Mouse (Mus musculus) lung, postnatal 0 days (tissue): ENCODE results near the gene Pex19. TPM values are rescaled to one million over a fixed set of nuclear protein-coding genes. Genes with fewer than 3 reads are reported as not detected.

ENCODE experiments used
- ATAC-seq: fragments of 200-750 bp; cut with Nextera tagmentation; 2 replicates; pipeline ENCODE4 v1.8.0; 2017; ENCODE audit warnings: moderate library complexity
- DNase-seq: peaks from one replicate; pipeline ENCODE4 v3.0.0-alpha.2; 2016; ENCODE audit warnings: low spot score
- H3K27ac ChIP-seq: fragments of 300-500 bp; sonication (generic); 2 replicates; pipeline ENCODE4 v1.5.1; 2014; ENCODE audit warnings: antibody characterized with exemption, mild to moderate bottlenecking, low read length, mixed read lengths
- H3K27me3 ChIP-seq: fragments of 300-500 bp; sonication (generic); replicated peaks from 2 replicates; pipeline ENCODE4 v1.6.1; 2014; ENCODE audit warnings: low read length, mixed read lengths; ENCODE audit not compliant: insufficient read depth
- H3K36me3 ChIP-seq: fragments of 300-500 bp; sonication (generic); 2 replicates; pipeline ENCODE4 v1.6.1; 2014; ENCODE audit warnings: low read length, mixed read lengths; ENCODE audit not compliant: insufficient read depth
- H3K4me1 ChIP-seq: fragments of 300-500 bp; sonication (generic); 2 replicates; pipeline ENCODE4 v1.6.1; 2014; ENCODE audit warnings: antibody characterized with exemption, low read depth, low read length, mixed read lengths; ENCODE audit not compliant: insufficient read depth
- H3K4me2 ChIP-seq: fragments of 300-500 bp; sonication (generic); replicated peaks from 2 replicates; pipeline ENCODE4 v1.6.1; 2014; ENCODE audit warnings: low read depth, mild to moderate bottlenecking, low read length, moderate library complexity, mixed read lengths
- H3K4me3 ChIP-seq: fragments of 300-500 bp; sonication (generic); 2 replicates; pipeline ENCODE4 v1.5.1; 2014; ENCODE audit warnings: low read depth, low read length
- H3K9ac ChIP-seq: fragments of 300-500 bp; sonication (generic); replicated peaks from 2 replicates; pipeline ENCODE4 v1.6.1; 2014; ENCODE audit warnings: low read depth, mild to moderate bottlenecking
- H3K9me3 ChIP-seq: fragments of 300-500 bp; sonication (generic); 2 replicates; pipeline ENCODE4 v1.6.1; 2016; ENCODE audit warnings: low read length, mixed read lengths
- CTCF ChIP-seq: IDR thresholded peaks from 2 replicates; pipeline ENCODE4 v1.5.1; 2016; ENCODE audit warnings: antibody characterized with exemption, mild to moderate bottlenecking
- EP300 ChIP-seq: IDR thresholded peaks from 2 replicates; pipeline ENCODE4 v1.6.1; 2016; ENCODE audit warnings: antibody characterized with exemption, mild to moderate bottlenecking, control low read depth
- WGBS: fragments of 180-500 bp; shearing (Covaris S2); extraction: QIAGEN DNeasy Blood & Tissue Kit; methylation state at CpG from one replicate; pipeline ENCODE4 v1.1.7; 2014; 5-methylcytosine and 5-hydroxymethylcytosine counted together
- polyA plus RNA-seq: library from polyadenylated mRNA; unstranded; fragments of >200 nt; fragmentation: Nextera tagmentation; extraction: Ambion mirVana; gene quantifications from 2 replicates; pipeline ENCODE4 v1.2.1, GENCODE M21; 2015

Pex19 gene
- polyA plus RNA-seq, 1 experiment from 2014 or later, result 74.5 TPM

DNA sequence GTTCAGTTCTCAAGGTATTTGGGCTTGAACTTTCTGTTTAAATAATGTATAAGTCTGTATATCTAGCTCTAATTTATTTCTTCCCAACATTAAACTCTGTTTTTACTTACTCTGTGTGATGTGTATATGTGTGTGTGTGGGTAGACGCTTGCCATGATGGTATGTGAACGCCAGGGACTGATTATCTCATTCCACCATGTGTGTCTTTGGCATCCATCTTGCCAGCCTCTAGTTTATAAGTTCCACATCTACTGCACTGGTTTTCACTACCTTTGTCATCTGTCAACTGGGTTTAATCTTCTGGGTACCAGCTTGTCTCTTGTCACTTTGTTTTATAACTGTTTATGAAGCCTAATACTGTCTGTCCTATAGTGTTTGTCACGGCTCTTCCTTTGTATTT lies 29.0 kb downstream of the Pex19 start:
- Histone ChIP-seq H3K27ac (no peak overlapping the region), H3K4me3 (no peak overlapping the region), H3K27me3 (no peaks in the 10 kb centered on the region), H3K4me1 (no peaks in the 10 kb centered on the region), H3K36me3 (peaks cover 15% of the 10 kb centered on the region; the same call in 1 of the 2 replicates), H3K9me3 (no peaks in the 10 kb centered on the region), H3K9ac (no peak overlapping the region), H3K4me2 (no peak overlapping the region)
- DNase-seq (no peak), ATAC-seq (no peak)
- 91% methylated on average over 3 of the region's 3 CpGs for WGBS
- TF ChIP-seq EP300 (no peak), CTCF (no peak)

DNA sequence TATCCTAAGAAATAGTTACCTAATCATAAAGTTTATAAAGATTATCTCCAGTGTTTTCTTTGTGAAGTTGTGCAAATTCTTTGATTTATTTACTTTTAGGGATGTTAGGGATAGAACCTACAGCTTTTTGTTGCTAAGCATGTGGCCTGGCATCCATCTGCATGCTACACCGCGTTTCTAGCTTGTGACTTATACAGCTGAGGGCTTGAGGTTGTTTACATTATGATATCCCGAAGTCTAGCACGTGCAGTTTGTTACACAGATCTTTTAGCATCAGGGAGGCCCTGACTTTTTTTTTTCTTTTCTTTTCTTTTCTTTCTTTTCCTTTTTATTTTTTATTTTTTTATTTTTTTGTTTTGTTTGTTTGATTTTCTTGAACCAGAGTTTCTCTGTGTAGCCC lies 33.4 kb downstream of the Pex19 start:
- WGBS, result 8% methylated on average over 4 of the region's 4 CpGs
- Histone ChIP-seq H3K4me1 (no peaks in the 10 kb centered on the region), H3K36me3 (0 out of 2 replicates have a peak, but pooled peaks cover 3% of the 10 kb centered on the region), H3K27me3 (no peaks in the 10 kb centered on the region), H3K4me2 (no peak overlapping the region), H3K27ac (no peak overlapping the region), H3K9ac (no peak overlapping the region), H3K4me3 (no peak overlapping the region), H3K9me3 (no peaks in the 10 kb centered on the region)
- no peak for TF ChIP-seq EP300
- TF ChIP-seq CTCF, result no peak
- no peak for ATAC-seq
- no peak for DNase-seq

DNA sequence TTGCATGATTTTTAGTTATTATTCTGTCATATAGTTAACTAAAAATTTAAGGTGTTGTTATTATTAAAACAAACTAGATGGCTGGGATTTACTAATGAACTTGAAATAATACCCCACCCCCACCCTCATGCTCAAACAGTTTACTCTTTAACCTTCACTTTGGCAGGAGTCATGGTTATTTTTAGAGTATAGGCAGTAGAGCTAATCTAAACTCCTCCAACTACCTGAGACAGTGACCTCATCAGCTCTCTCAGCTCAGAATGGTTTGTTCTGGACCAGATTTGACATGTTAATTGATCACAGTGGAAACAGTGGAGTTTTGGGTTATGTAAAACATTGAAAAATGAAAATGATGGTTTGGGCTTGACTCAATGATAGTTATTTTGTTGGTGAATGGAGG lies 34.0 kb downstream of the Pex19 start:
- TF ChIP-seq EP300, result no peak
- no peak for TF ChIP-seq CTCF
- Histone ChIP-seq H3K4me2 (no peak overlapping the region), H3K9me3 (no peaks in the 10 kb centered on the region), H3K36me3 (peaks cover 6% of the 10 kb centered on the region; the same call in 1 of the 2 replicates), H3K9ac (no peak overlapping the region), H3K27me3 (no peaks in the 10 kb centered on the region), H3K27ac (no peak overlapping the region), H3K4me1 (no peaks in the 10 kb centered on the region), H3K4me3 (no peak overlapping the region)
- ATAC-seq, result no peak
- peak; percentile 36 for DNase-seq

DNA sequence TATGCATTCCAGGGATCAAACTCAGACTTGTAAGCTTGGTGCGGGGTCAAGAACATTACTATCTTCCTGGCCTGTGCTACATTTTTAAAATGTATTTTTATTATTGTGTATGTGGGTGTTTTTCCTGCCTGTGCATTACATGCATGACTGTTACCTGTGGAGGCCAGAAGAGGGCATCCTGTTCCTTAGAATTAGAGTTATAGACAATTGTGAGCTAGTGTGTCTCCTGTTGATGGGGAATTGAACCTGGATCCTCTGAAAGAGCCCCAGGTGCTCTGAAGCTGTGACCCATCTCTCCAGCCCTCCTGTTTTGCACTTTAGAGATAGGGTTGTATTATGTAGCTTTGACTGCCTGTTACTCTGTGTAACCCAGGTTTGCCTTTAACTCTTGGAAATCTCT lies 35.5 kb downstream of the Pex19 start:
- no peak overlapping the region for H3K27ac ChIP-seq
- ATAC-seq (no peak; the same call in 1 of the 2 replicates), DNase-seq (peak; percentile 57)
- H3K9ac ChIP-seq, result no peak overlapping the region
- H3K4me2 ChIP-seq, result no peak overlapping the region
- no peaks in the 10 kb centered on the region for H3K4me1 ChIP-seq
- no peaks in the 10 kb centered on the region for H3K9me3 ChIP-seq
- H3K4me3 ChIP-seq, result no peak overlapping the region
- WGBS, result 79% methylated on average over 1 of the region's 1 CpGs
- H3K27me3 ChIP-seq, result no peaks in the 10 kb centered on the region
- TF ChIP-seq CTCF (peak; percentile 70), EP300 (no peak)
- H3K36me3 ChIP-seq, result peaks cover 10% of the 10 kb centered on the region

DNA sequence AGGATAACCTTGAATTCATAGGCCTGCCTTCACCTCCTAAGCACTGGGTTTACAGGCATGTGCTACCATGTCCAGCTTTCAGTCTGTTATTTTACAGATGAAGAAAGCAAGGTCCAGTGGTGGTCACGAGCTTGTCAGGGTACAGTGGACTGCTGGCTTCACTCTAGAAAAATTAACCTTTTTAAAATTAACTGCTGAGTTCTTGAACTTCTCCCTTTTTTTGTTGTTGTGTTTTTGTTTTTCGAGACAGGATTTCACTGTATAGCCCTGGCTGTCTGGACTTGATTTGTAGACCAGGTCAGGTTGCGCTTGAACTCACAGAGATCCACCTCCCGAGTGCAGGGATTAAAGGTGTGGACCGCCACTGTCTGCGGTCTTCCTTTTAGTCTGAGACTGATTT lies 36.4 kb downstream of the Pex19 start:
- DNase-seq (no peak), ATAC-seq (no peak)
- Histone ChIP-seq H3K9ac (no peak overlapping the region), H3K36me3 (peaks cover 19% of the 10 kb centered on the region), H3K27me3 (no peaks in the 10 kb centered on the region), H3K9me3 (no peaks in the 10 kb centered on the region), H3K4me2 (no peak overlapping the region), H3K4me1 (no peaks in the 10 kb centered on the region), H3K27ac (no peak overlapping the region), H3K4me3 (no peak overlapping the region)
- 90% methylated on average over 6 of the region's 6 CpGs for WGBS
- TF ChIP-seq CTCF (no peak), EP300 (no peak)

DNA sequence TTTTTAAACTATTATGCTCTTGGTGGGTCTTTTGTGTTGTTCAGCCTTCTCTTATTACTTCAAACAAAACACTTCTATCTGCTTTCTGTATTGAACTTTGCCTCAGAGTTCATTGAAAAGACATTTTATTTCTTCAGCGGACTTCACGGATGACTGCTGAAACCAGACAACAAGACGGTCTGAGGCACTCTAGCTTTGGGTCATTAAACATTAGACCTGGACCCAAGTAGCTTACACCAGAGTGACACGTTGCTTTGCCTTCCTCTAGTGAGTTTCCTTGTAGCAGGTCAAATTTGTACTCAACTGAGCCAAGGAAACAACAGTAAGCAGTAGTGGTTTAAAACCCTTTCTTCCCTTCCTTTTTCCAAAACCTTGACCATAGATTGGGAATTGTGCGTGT lies 41.4 kb downstream of the Pex19 start:
- Histone ChIP-seq H3K9me3 (no peaks in the 10 kb centered on the region), H3K4me3 (no peak overlapping the region), H3K4me1 (no peaks in the 10 kb centered on the region), H3K27me3 (no peaks in the 10 kb centered on the region), H3K9ac (no peak overlapping the region), H3K4me2 (no peak overlapping the region), H3K27ac (no peak overlapping the region), H3K36me3 (peaks cover 46% of the 10 kb centered on the region)
- WGBS, result 82% methylated on average over 5 of the region's 5 CpGs
- TF ChIP-seq CTCF, result no peak
- DNase-seq (no peak), ATAC-seq (no peak)

DNA sequence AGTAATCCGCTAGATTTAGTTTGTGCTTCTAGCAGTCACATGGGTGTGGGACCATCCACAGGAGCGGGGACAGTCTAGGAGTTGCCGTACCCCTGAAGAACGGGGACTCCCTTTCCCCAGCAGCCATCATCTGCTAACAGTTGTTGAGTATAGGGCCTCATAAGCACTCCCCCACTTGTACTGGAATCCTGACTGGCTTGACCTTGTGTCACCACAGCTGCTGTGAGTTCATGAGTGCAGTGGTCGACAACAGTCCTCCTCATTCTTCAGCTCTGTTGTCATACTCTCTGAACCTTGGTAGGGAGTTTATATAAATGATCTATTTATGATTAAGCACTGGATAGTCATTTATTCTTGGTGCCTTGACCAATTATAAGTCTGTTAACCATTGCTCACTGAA lies 43.3 kb downstream of the Pex19 start:
- H3K36me3 ChIP-seq, result peaks cover 62% of the 10 kb centered on the region
- H3K4me3 ChIP-seq, result no peak overlapping the region
- WGBS, result 94% methylated on average over 5 of the region's 5 CpGs
- no peaks in the 10 kb centered on the region for H3K4me1 ChIP-seq
- DNase-seq (no peak), ATAC-seq (no peak)
- H3K9ac ChIP-seq, result no peak overlapping the region
- no peaks in the 10 kb centered on the region for H3K27me3 ChIP-seq
- no peak overlapping the region for H3K4me2 ChIP-seq
- no peak overlapping the region for H3K27ac ChIP-seq
- TF ChIP-seq EP300, result no peak
- no peak for TF ChIP-seq CTCF
- H3K9me3 ChIP-seq, result no peaks in the 10 kb centered on the region
